Mouse (Mus musculus) limb, embryonic 13.5 days (tissue): ENCODE measurements around the gene Ttc4. TPM values are rescaled to one million over a fixed set of nuclear protein-coding genes. Genes with fewer than 3 reads are reported as not detected.

Source experiments
- ATAC-seq: fragments of 200-750 bp; cut with Nextera tagmentation; 2 replicates; pipeline ENCODE4 v1.8.0; 2017; ENCODE audit warnings: low read depth, moderate number of reproducible peaks, moderate TSS enrichment; ENCODE audit not compliant: low FRiP score
- H3K27ac ChIP-seq: fragments of 300-500 bp; sonication (generic); 2 replicates; pipeline ENCODE4 v1.5.1; 2015; ENCODE audit warnings: inconsistent platforms, mild to moderate bottlenecking, moderate library complexity
- H3K27me3 ChIP-seq: fragments of 300-500 bp; sonication (generic); 2 replicates; pipeline ENCODE4 v1.6.1; 2015; ENCODE audit warnings: mild to moderate bottlenecking, inconsistent platforms
- H3K36me3 ChIP-seq: fragments of 300-500 bp; sonication (generic); 2 replicates; pipeline ENCODE4 v1.6.1; 2015; ENCODE audit warnings: inconsistent platforms, mild to moderate bottlenecking, moderate library complexity
- H3K4me1 ChIP-seq: fragments of 300-500 bp; sonication (generic); 2 replicates; pipeline ENCODE4 v1.6.1; 2015; ENCODE audit warnings: inconsistent platforms
- H3K4me2 ChIP-seq: fragments of 300-500 bp; sonication (generic); replicated peaks from 2 replicates; pipeline ENCODE4 v1.6.1; 2015; ENCODE audit warnings: inconsistent platforms, mild to moderate bottlenecking, moderate library complexity
- H3K4me3 ChIP-seq: fragments of 300-500 bp; sonication (generic); 2 replicates; pipeline ENCODE4 v1.5.1; 2015; ENCODE audit warnings: moderate library complexity, mild to moderate bottlenecking, inconsistent platforms
- H3K9ac ChIP-seq: fragments of 300-500 bp; sonication (generic); 2 replicates; pipeline ENCODE4 v1.6.1; 2015; ENCODE audit warnings: mild to moderate bottlenecking, inconsistent platforms
- H3K9me3 ChIP-seq: fragments of 300-500 bp; sonication (generic); 2 replicates; pipeline ENCODE4 v1.6.1; 2016; ENCODE audit warnings: inconsistent platforms
- WGBS: fragments of 180-500 bp; shearing (Covaris S2); methylation state at CpG from one replicate; pipeline ENCODE4 v1.1.7; 2015; 5-methylcytosine and 5-hydroxymethylcytosine counted together
- polyA plus RNA-seq: library from polyadenylated mRNA; unstranded; fragments of >200 nt; fragmentation: Nextera tagmentation; extraction: Ambion mirVana; gene quantifications from 2 replicates; pipeline ENCODE4 v1.2.1, GENCODE M21; 2015

Ttc4 gene
- polyA plus RNA-seq, 1 experiment from 2014 or later: 113 TPM

GRCm38 (mm10) chr4:106628650-106629360 is 49.9 kb downstream of the Ttc4 start:
- Histone ChIP-seq H3K27ac (no peak overlapping the region), H3K36me3 (no peaks in the 10 kb centered on the region), H3K9ac (no peak overlapping the region), H3K4me3 (no peak overlapping the region), H3K4me1 (peaks cover 36% of the 10 kb centered on the region), H3K27me3 (peaks cover 18% of the 10 kb centered on the region), H3K9me3 (no peaks in the 10 kb centered on the region), H3K4me2 (no peak overlapping the region)
- WGBS: 47% methylated on average over 9 of the region's 9 CpGs
- no peak for ATAC-seq

DNA sequence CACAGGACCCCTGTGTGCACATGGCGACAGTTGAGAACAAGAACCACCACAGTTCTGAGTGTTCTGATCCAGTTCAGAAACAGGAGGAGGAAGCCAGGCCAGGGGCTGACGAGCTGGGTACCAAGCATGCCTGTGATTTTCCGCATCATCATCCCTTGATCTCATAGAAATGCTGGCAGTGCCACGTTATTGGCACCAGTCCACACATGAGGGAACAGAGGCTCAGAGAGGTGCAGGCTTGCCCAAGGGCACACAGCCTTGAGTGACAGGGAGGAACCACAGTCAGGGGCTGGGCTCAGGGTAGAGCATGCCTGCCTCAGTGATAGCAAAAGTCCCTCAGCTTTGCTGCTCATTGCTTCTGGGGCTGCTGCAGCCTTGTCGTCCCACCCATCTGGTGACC is 50.9 kb downstream of the Ttc4 start:
- Histone ChIP-seq H3K27me3 (peaks cover 28% of the 10 kb centered on the region), H3K36me3 (no peaks in the 10 kb centered on the region), H3K9ac (no peak overlapping the region), H3K9me3 (no peaks in the 10 kb centered on the region), H3K4me2 (no peak overlapping the region), H3K27ac (no peak overlapping the region), H3K4me1 (peaks cover 26% of the 10 kb centered on the region), H3K4me3 (no peak overlapping the region)
- WGBS: 77% methylated on average over 5 of the region's 5 CpGs
- ATAC-seq: no peak

- no peak for ATAC-seq
- Histone ChIP-seq H3K9me3 (no peaks in the 10 kb centered on the region), H3K4me1 (peaks cover 13% of the 10 kb centered on the region), H3K4me3 (no peak overlapping the region), H3K36me3 (no peaks in the 10 kb centered on the region), H3K9ac (no peak overlapping the region), H3K27me3 (peaks cover 54% of the 10 kb centered on the region), H3K27ac (no peak overlapping the region), H3K4me2 (no peak overlapping the region)
- 89% methylated on average over 10 of the region's 10 CpGs for WGBS
Measured at GRCm38 (mm10) chr4:106624271-106624670, 54.5 kb downstream of the Ttc4 start.

- 25% methylated on average over 28 of the region's 28 CpGs for WGBS
- Histone ChIP-seq H3K27ac (no peak overlapping the region), H3K4me3 (0 out of 2 replicates have a peak overlapping the region, but pooled peaks have one; percentile 0), H3K4me1 (peaks cover 13% of the 10 kb centered on the region), H3K36me3 (no peaks in the 10 kb centered on the region), H3K4me2 (peak overlapping the region; percentile 32; the same call in 1 of the 2 replicates), H3K9ac (no peak overlapping the region), H3K9me3 (no peaks in the 10 kb centered on the region), H3K27me3 (peaks cover 56% of the 10 kb centered on the region)
- ATAC-seq: no peak
Measured at GRCm38 (mm10) chr4:106622712-106623111, 56.0 kb downstream of the Ttc4 start.

DNA sequence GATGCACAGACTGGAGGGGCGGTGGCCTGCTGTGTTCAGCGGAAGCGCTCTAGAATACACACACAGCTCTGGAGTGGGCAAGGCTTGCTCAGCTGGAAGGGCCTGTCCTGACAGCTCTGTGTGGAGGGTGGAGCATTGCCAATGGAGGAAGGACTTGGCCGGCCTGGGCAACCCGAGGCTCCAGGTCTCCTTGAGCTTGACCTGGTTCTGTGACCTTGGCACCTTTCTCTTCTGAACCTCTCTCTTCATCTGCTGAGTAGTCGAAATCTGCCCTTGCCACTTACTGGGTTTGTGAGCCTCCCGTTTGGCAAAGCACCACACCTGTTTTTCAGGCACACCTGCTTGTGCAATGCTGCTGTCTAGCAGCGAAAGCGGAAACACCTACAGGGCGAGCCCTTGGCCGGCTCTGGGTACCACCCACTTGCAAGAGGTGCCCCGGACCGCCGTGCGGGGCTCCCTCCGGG is 56.7 kb downstream of the Ttc4 start, which contains the start of gene Ttc22:
Gene Ttc22, plus strand, starts transcription at position 403 of the 464 bp plus-strand sequence.
- WGBS: 21% methylated on average over 16 of the region's 16 CpGs
- Histone ChIP-seq H3K9me3 (no peaks in the 10 kb centered on the region), H3K4me2 (peak within 1 kb of the TSS; percentile 32), H3K27ac (no peak within 1 kb of the TSS), H3K36me3 (no peaks in the 10 kb centered on the region), H3K9ac (no peak within 1 kb of the TSS), H3K27me3 (peaks cover 59% of the 10 kb centered on the region), H3K4me3 (peak within 1 kb of the TSS; percentile 0; the same call in 1 of the 2 replicates), H3K4me1 (peaks cover 16% of the 10 kb centered on the region)
- ATAC-seq: no peak

DNA sequence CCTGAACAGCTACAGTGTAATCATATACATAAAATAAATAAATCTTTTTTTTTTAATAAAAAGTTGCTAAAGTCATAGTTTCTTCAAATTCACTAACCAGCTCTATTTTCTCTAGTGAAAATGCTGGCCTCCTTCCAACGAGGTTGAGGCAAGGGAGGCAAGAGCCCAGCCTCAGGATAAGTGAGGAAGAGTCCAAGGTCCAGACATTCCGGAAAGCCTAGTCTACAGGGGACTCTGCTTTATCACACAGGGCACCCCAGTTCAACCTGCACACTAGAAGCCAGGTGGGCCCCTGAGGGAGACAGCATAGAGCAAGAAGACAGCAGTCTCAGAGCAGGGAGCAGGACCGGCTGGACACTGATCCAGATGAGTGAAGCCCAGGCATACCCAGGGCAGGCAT is 57.3 kb downstream of the Ttc4 start:
- H3K9me3 ChIP-seq: no peaks in the 10 kb centered on the region
- WGBS: 78% methylated on average over 3 of the region's 3 CpGs
- ATAC-seq: no peak
- peaks cover 59% of the 10 kb centered on the region for H3K27me3 ChIP-seq
- no peak overlapping the region for H3K27ac ChIP-seq
- no peaks in the 10 kb centered on the region for H3K36me3 ChIP-seq
- peaks cover 18% of the 10 kb centered on the region for H3K4me1 ChIP-seq
- no peak overlapping the region for H3K9ac ChIP-seq
- no peak overlapping the region for H3K4me2 ChIP-seq
- H3K4me3 ChIP-seq: no peak overlapping the region

- Histone ChIP-seq H3K9ac (no peak overlapping the region), H3K9me3 (no peaks in the 10 kb centered on the region), H3K4me1 (peaks cover 15% of the 10 kb centered on the region), H3K27ac (no peak overlapping the region), H3K4me2 (no peak overlapping the region), H3K27me3 (peaks cover 46% of the 10 kb centered on the region), H3K4me3 (no peak overlapping the region), H3K36me3 (no peaks in the 10 kb centered on the region)
- 84% methylated on average over 4 of the region's 4 CpGs for WGBS
- ATAC-seq: no peak
Measured at GRCm38 (mm10) chr4:106618898-106619297, 59.8 kb downstream of the Ttc4 start.

DNA sequence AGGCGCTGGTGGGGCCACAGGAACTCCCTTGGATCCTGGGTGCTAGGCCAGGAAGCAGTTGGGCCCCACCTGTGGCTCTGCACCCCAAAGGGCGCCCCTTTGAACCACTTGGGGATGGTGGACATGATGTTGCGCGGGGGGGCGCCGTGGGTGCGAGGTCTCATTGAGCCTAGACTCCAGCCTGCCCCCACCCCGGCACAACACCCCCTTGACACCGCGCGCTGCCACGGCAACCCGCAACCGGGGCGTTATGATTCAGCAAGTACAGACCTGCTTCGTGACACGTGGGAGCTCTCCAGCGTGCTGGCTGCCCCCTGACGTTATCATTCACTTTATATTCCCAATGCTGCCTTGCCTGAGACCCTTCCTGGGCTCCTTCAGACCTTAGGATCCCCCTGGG is 61.7 kb downstream of the Ttc4 start, which contains the start of gene Lexm:
Gene Lexm, minus strand, starts transcription at position 186 of the 400 bp plus-strand sequence.
- no peak within 1 kb of the TSS for H3K27ac ChIP-seq
- WGBS: under 1% methylated on average over 18 of the region's 19 CpGs
- no peak; the same call in 1 of the 2 replicates for ATAC-seq
- peaks cover 28% of the 10 kb centered on the region for H3K27me3 ChIP-seq
- no peak within 1 kb of the TSS for H3K9ac ChIP-seq
- H3K4me3 ChIP-seq: peak within 1 kb of the TSS; percentile 10; the same call in 1 of the 2 replicates
- peaks cover 12% of the 10 kb centered on the region for H3K4me1 ChIP-seq
- H3K36me3 ChIP-seq: no peaks in the 10 kb centered on the region
- no peaks in the 10 kb centered on the region for H3K9me3 ChIP-seq
- H3K4me2 ChIP-seq: peak within 1 kb of the TSS; percentile 53

GRCm38 (mm10) chr4:106615637-106616036 is 63.1 kb downstream of the Ttc4 start:
- 68% methylated on average over 12 of the region's 12 CpGs for WGBS
- no peaks in the 10 kb centered on the region for H3K9me3 ChIP-seq

GRCm38 (mm10) chr4:106614881-106615280 is 63.9 kb downstream of the Ttc4 start:
- H3K27me3 ChIP-seq: peaks cover 14% of the 10 kb centered on the region
- H3K36me3 ChIP-seq: no peaks in the 10 kb centered on the region
- H3K4me3 ChIP-seq: no peak overlapping the region
- no peak overlapping the region for H3K27ac ChIP-seq
- 75% methylated on average over 9 of the region's 9 CpGs for whole genome bisulfite sequencing
- H3K4me1 ChIP-seq: peaks cover 10% of the 10 kb centered on the region
- ATAC-seq: no peak
- no peak overlapping the region for H3K4me2 ChIP-seq
- no peak overlapping the region for H3K9ac ChIP-seq
- H3K9me3 ChIP-seq: no peaks in the 10 kb centered on the region

More at GRCm38 (mm10) chr4:106615637-106616036, 63.1 kb downstream of the Ttc4 start:
- no peak for ATAC-seq
- Histone ChIP-seq H3K36me3 (no peaks in the 10 kb centered on the region), H3K9ac (no peak overlapping the region), H3K27ac (no peak overlapping the region), H3K4me3 (no peak overlapping the region), H3K27me3 (peaks cover 14% of the 10 kb centered on the region), H3K4me2 (no peak overlapping the region), H3K4me1 (peaks cover 10% of the 10 kb centered on the region)

GRCm38 (mm10) chr4:106614180-106614797 is 64.5 kb downstream of the Ttc4 start:
- Histone ChIP-seq H3K27ac (no peak overlapping the region), H3K27me3 (peaks cover 9% of the 10 kb centered on the region), H3K36me3 (no peaks in the 10 kb centered on the region), H3K4me3 (no peak overlapping the region), H3K4me1 (peaks cover 10% of the 10 kb centered on the region), H3K4me2 (no peak overlapping the region), H3K9me3 (no peaks in the 10 kb centered on the region), H3K9ac (no peak overlapping the region)
- peak; percentile 71 for ATAC-seq
- 40% methylated on average over 7 of the region's 7 CpGs for WGBS

- ATAC-seq: no peak
- H3K27ac ChIP-seq: no peak overlapping the region
- H3K9me3 ChIP-seq: 0 out of 2 replicates have a peak, but pooled peaks cover under 1% of the 10 kb centered on the region
- H3K4me2 ChIP-seq: no peak overlapping the region
- peaks cover 10% of the 10 kb centered on the region for H3K4me1 ChIP-seq
- 74% methylated on average over 3 of the region's 3 CpGs for WGBS
- no peak overlapping the region for H3K4me3 ChIP-seq
- H3K9ac ChIP-seq: no peak overlapping the region
- H3K36me3 ChIP-seq: no peaks in the 10 kb centered on the region
- H3K27me3 ChIP-seq: peaks cover 9% of the 10 kb centered on the region
Measured at GRCm38 (mm10) chr4:106613560-106613959, 65.2 kb downstream of the Ttc4 start.
